Mouse (Mus musculus) forebrain, embryonic 16.5 days (tissue): ENCODE results near the gene Slc25a29. TPM values are rescaled to one million over a fixed set of nuclear protein-coding genes. Genes with fewer than 3 reads are reported as not detected.
"Not testable (repeated sequence)": the region's sequence is repeated elsewhere in the genome, so short reads cannot be mapped to it uniquely, and the experiment has no call there.

Experiments used
- ATAC-seq: fragments of 200-750 bp; cut with Nextera tagmentation; 2 replicates; pipeline ENCODE4 v1.8.0; 2017; ENCODE audit warnings: mild to moderate bottlenecking, moderate library complexity
- H3K27ac ChIP-seq: fragments of 300-500 bp; sonication (generic); 2 replicates; pipeline ENCODE4 v1.5.1; 2014; ENCODE audit warnings: low read length, control low read depth
- H3K27me3 ChIP-seq: fragments of 300-500 bp; sonication (generic); replicated peaks from 2 replicates; pipeline ENCODE4 v1.6.1; 2014; ENCODE audit warnings: low read length; ENCODE audit not compliant: control insufficient read depth, insufficient read depth
- H3K36me3 ChIP-seq: fragments of 300-500 bp; sonication (generic); 2 replicates; pipeline ENCODE4 v1.6.1; 2014; ENCODE audit not compliant: control insufficient read depth, insufficient read depth
- H3K4me1 ChIP-seq: fragments of 300-500 bp; sonication (generic); replicated peaks from 2 replicates; pipeline ENCODE4 v1.6.1; 2014; ENCODE audit warnings: low read length; ENCODE audit not compliant: control insufficient read depth, insufficient read depth
- H3K4me2 ChIP-seq: fragments of 300-500 bp; sonication (generic); 2 replicates; pipeline ENCODE4 v1.6.1; 2014; ENCODE audit warnings: mild to moderate bottlenecking, low read length, control low read depth
- H3K4me3 ChIP-seq: fragments of 300-500 bp; sonication (generic); replicated peaks from 2 replicates; pipeline ENCODE4 v1.5.1; 2014; ENCODE audit warnings: mild to moderate bottlenecking, low read length, control low read depth
- H3K9ac ChIP-seq: fragments of 300-500 bp; sonication (generic); replicated peaks from 2 replicates; pipeline ENCODE4 v1.6.1; 2014; ENCODE audit warnings: low read depth, low read length, control low read depth
- H3K9me3 ChIP-seq: fragments of 300-500 bp; sonication (generic); 2 replicates; pipeline ENCODE4 v1.6.1; 2016; ENCODE audit warnings: low read length; ENCODE audit not compliant: control insufficient read depth
- WGBS: fragments of 180-500 bp; shearing (Covaris S2); extraction: QIAGEN DNeasy Blood & Tissue Kit; methylation state at CpG from one replicate; pipeline ENCODE4 v1.1.7; 2014; 5-methylcytosine and 5-hydroxymethylcytosine counted together
- polyA plus RNA-seq: library from polyadenylated mRNA; unstranded; fragments of >200 nt; fragmentation: Nextera tagmentation; extraction: Ambion mirVana; gene quantifications from 2 replicates; pipeline ENCODE4 v1.2.1, GENCODE M21; 2015

The Slc25a29 gene
- polyA plus RNA-seq, 1 experiment from 2014 or later: 27.6 TPM

GRCm38 (mm10) chr12:108857589-108858184, 22.0 kb upstream of the Slc25a29 start:
- H3K27ac ChIP-seq: no peak overlapping the region
- no peak overlapping the region for H3K9ac ChIP-seq
- no peak for ATAC-seq
- H3K9me3 ChIP-seq: no peaks in the 10 kb centered on the region
- H3K27me3 ChIP-seq: no peaks in the 10 kb centered on the region
- 89% methylated on average over 7 of the region's 7 CpGs for WGBS
- H3K4me3 ChIP-seq: no peak overlapping the region
- peaks cover 4% of the 10 kb centered on the region; the same call in 1 of the 2 replicates for H3K36me3 ChIP-seq
- no peaks in the 10 kb centered on the region for H3K4me1 ChIP-seq
- H3K4me2 ChIP-seq: no peak overlapping the region

GRCm38 (mm10) chr12:108857109-108857508, 21.4 kb upstream of the Slc25a29 start:
- Histone ChIP-seq H3K27me3 (no peaks in the 10 kb centered on the region), H3K4me1 (no peaks in the 10 kb centered on the region), H3K36me3 (peaks cover 4% of the 10 kb centered on the region; the same call in 1 of the 2 replicates), H3K4me3 (no peak overlapping the region), H3K9ac (no peak overlapping the region), H3K4me2 (no peak overlapping the region), H3K9me3 (no peaks in the 10 kb centered on the region), H3K27ac (no peak overlapping the region)
- WGBS: 86% methylated on average over 7 of the region's 7 CpGs
- ATAC-seq: no peak

- H3K4me3 ChIP-seq: no peak overlapping the region
- H3K4me2 ChIP-seq: no peak overlapping the region
- no peaks in the 10 kb centered on the region for H3K27me3 ChIP-seq
- H3K9me3 ChIP-seq: no peaks in the 10 kb centered on the region
- WGBS: 89% methylated on average over 8 of the region's 8 CpGs
- H3K9ac ChIP-seq: no peak overlapping the region
- H3K4me1 ChIP-seq: no peaks in the 10 kb centered on the region
- no peak overlapping the region for H3K27ac ChIP-seq
- H3K36me3 ChIP-seq: peaks cover 1% of the 10 kb centered on the region; the same call in 1 of the 2 replicates
- ATAC-seq: no peak
Measured at GRCm38 (mm10) chr12:108856186-108856585, 20.5 kb upstream of the Slc25a29 start.

GRCm38 (mm10) chr12:108855081-108855480, 19.4 kb upstream of the Slc25a29 start:
- no peaks in the 10 kb centered on the region for H3K36me3 ChIP-seq
- H3K27me3 ChIP-seq: no peaks in the 10 kb centered on the region
- no peak for ATAC-seq
- H3K4me2 ChIP-seq: no peak overlapping the region
- H3K4me3 ChIP-seq: no peak overlapping the region
- WGBS: 88% methylated on average over 10 of the region's 10 CpGs
- H3K9ac ChIP-seq: no peak overlapping the region
- H3K27ac ChIP-seq: no peak overlapping the region
- H3K4me1 ChIP-seq: no peaks in the 10 kb centered on the region
- H3K9me3 ChIP-seq: no peaks in the 10 kb centered on the region

- Histone ChIP-seq H3K4me2 (no peak overlapping the region), H3K36me3 (no peaks in the 10 kb centered on the region), H3K27ac (no peak overlapping the region)
Measured at GRCm38 (mm10) chr12:108852822-108853221, 17.1 kb upstream of the Slc25a29 start.

GRCm38 (mm10) chr12:108850886-108851285, 15.2 kb upstream of the Slc25a29 start:
- Histone ChIP-seq H3K27ac (no peak overlapping the region), H3K9ac (no peak overlapping the region), H3K4me3 (no peak overlapping the region), H3K36me3 (no peaks in the 10 kb centered on the region), H3K27me3 (no peaks in the 10 kb centered on the region), H3K4me1 (no peaks in the 10 kb centered on the region), H3K9me3 (no peaks in the 10 kb centered on the region), H3K4me2 (no peak overlapping the region)
- WGBS: 91% methylated on average over 8 of the region's 8 CpGs
- ATAC-seq: no peak

More at GRCm38 (mm10) chr12:108852822-108853221, 17.1 kb upstream of the Slc25a29 start:
- Histone ChIP-seq H3K27me3 (no peaks in the 10 kb centered on the region), H3K9me3 (no peaks in the 10 kb centered on the region), H3K4me1 (no peaks in the 10 kb centered on the region), H3K4me3 (no peak overlapping the region), H3K9ac (no peak overlapping the region)
- 89% methylated on average over 8 of the region's 8 CpGs for whole genome bisulfite sequencing
- no peak for ATAC-seq

- Histone ChIP-seq H3K4me3 (no peak overlapping the region), H3K27ac (no peak overlapping the region), H3K36me3 (peaks cover under 1% of the 10 kb centered on the region; the same call in 1 of the 2 replicates), H3K4me2 (no peak overlapping the region), H3K9ac (no peak overlapping the region), H3K9me3 (no peaks in the 10 kb centered on the region), H3K27me3 (no peaks in the 10 kb centered on the region), H3K4me1 (no peaks in the 10 kb centered on the region)
- ATAC-seq: no peak
- WGBS: 72% methylated on average over 8 of the region's 8 CpGs
Measured at GRCm38 (mm10) chr12:108850129-108850528, 14.4 kb upstream of the Slc25a29 start.

GRCm38 (mm10) chr12:108849488-108850022, 13.9 kb upstream of the Slc25a29 start:
- Histone ChIP-seq H3K36me3 (peaks cover 6% of the 10 kb centered on the region; the same call in 1 of the 2 replicates), H3K9me3 (no peaks in the 10 kb centered on the region), H3K9ac (no peak overlapping the region), H3K27me3 (no peaks in the 10 kb centered on the region), H3K4me1 (no peaks in the 10 kb centered on the region), H3K4me3 (no peak overlapping the region), H3K27ac (no peak overlapping the region), H3K4me2 (no peak overlapping the region)
- ATAC-seq: no peak
- WGBS: 78% methylated on average over 4 of the region's 4 CpGs

- H3K4me3 ChIP-seq, ATAC-seq, H3K27me3 ChIP-seq, H3K27ac ChIP-seq, H3K4me1 ChIP-seq, H3K36me3 ChIP-seq, H3K9me3 ChIP-seq, H3K4me2 ChIP-seq, H3K9ac ChIP-seq: not testable (repeated sequence)
- WGBS: 96% methylated on average over 3 of the region's 3 CpGs
Measured at GRCm38 (mm10) chr12:108848033-108848432, 12.3 kb upstream of the Slc25a29 start.
